Mouse (Mus musculus) hindbrain, embryonic 13.5 days (tissue): Measurements from ENCODE around the gene Dydc2. TPM values are rescaled to one million over a fixed set of nuclear protein-coding genes. Genes with fewer than 3 reads are reported as not detected.

Experiments
- ATAC-seq: fragments of 200-750 bp; cut with Nextera tagmentation; 2 replicates; pipeline ENCODE4 v1.8.0; 2017; ENCODE audit warnings: moderate TSS enrichment; ENCODE audit not compliant: low FRiP score
- H3K27ac ChIP-seq: fragments of 300-500 bp; sonication (generic); 2 replicates; pipeline ENCODE4 v1.5.1; 2015; ENCODE audit warnings: inconsistent platforms, mild to moderate bottlenecking, moderate library complexity
- H3K27me3 ChIP-seq: fragments of 300-500 bp; sonication (generic); 2 replicates; pipeline ENCODE4 v1.6.1; 2015; ENCODE audit warnings: mild to moderate bottlenecking, inconsistent platforms
- H3K36me3 ChIP-seq: fragments of 300-500 bp; sonication (generic); 2 replicates; pipeline ENCODE4 v1.6.1; 2015; ENCODE audit warnings: mild to moderate bottlenecking, inconsistent platforms
- H3K4me1 ChIP-seq: fragments of 300-500 bp; sonication (generic); replicated peaks from 2 replicates; pipeline ENCODE4 v1.6.1; 2015; ENCODE audit warnings: inconsistent platforms
- H3K4me2 ChIP-seq: fragments of 300-500 bp; sonication (generic); 2 replicates; pipeline ENCODE4 v1.6.1; 2015; ENCODE audit warnings: inconsistent platforms, mild to moderate bottlenecking, moderate library complexity
- H3K4me3 ChIP-seq: fragments of 300-500 bp; sonication (generic); 2 replicates; pipeline ENCODE4 v1.5.1; 2015; ENCODE audit warnings: mild to moderate bottlenecking, inconsistent platforms
- H3K9ac ChIP-seq: fragments of 300-500 bp; sonication (generic); 2 replicates; pipeline ENCODE4 v1.6.1; 2015; ENCODE audit warnings: mild to moderate bottlenecking, inconsistent platforms
- H3K9me3 ChIP-seq: fragments of 300-500 bp; sonication (generic); 2 replicates; pipeline ENCODE4 v1.6.1; 2016; ENCODE audit warnings: inconsistent platforms
- WGBS: fragments of 180-500 bp; shearing (Covaris S2); methylation state at CpG from one replicate; pipeline ENCODE4 v1.1.7; 2015; 5-methylcytosine and 5-hydroxymethylcytosine counted together
- polyA plus RNA-seq: library from polyadenylated mRNA; unstranded; fragments of >200 nt; fragmentation: Nextera tagmentation; extraction: Ambion mirVana; gene quantifications from 2 replicates; pipeline ENCODE4 v1.2.1, GENCODE M21; 2015

Gene Dydc2
- polyA plus RNA-seq, 1 experiment from 2014 or later = 1.1 TPM

DNA sequence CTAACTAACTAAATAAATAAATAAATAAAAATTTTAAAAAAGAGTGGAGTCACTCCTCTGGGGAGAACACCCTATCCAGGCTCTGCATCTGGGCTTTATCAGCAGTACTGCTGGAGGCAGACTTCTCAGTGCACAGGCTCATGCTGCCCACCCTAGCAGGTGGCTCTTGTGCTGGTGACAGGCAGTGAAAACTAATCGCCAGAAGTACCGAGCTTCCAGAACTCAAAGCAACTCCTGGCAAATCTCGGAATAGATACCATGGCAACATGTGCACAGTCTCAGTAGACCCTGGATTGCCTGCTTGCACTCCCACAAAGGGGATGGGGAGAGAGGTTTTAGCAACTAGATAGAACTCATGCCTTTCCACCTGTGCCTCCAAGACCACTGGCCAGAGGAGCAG, 62.1 kb downstream of the Dydc2 start:
- 52% methylated on average over 3 of the region's 3 CpGs for WGBS
- Histone ChIP-seq H3K36me3 (peaks cover 5% of the 10 kb centered on the region; the same call in 1 of the 2 replicates), H3K4me3 (no peak overlapping the region), H3K9me3 (no peaks in the 10 kb centered on the region), H3K27ac (no peak overlapping the region), H3K9ac (no peak overlapping the region), H3K4me2 (no peak overlapping the region), H3K4me1 (peaks cover 19% of the 10 kb centered on the region), H3K27me3 (no peaks in the 10 kb centered on the region)
- no peak for ATAC-seq

DNA sequence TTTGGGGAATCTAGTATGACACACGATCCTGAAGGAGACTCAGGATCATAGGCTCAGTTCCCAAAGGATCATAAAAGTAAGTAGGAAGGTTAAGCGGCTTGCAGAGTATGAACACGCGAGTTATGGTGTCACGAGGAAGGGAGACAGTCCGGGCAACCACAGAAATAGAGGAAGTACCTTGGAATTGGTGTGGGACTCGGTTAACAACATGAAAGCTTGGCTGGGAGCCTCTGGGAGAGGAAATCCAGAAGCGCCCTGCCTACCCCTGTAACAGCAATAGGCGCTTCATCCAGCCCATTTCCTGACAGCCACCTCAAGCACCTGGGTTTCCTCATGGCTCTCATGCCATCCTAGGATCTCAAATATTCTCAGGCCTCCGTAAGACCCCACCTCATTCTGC, 62.7 kb downstream of the Dydc2 start:
- peaks cover 11% of the 10 kb centered on the region for H3K36me3 ChIP-seq
- WGBS = 93% methylated on average over 10 of the region's 10 CpGs
- H3K4me1 ChIP-seq = peaks cover 19% of the 10 kb centered on the region
- H3K4me3 ChIP-seq = no peak overlapping the region
- H3K4me2 ChIP-seq = no peak overlapping the region
- H3K27ac ChIP-seq = no peak overlapping the region
- ATAC-seq = no peak
- H3K27me3 ChIP-seq = no peaks in the 10 kb centered on the region
- H3K9ac ChIP-seq = no peak overlapping the region
- H3K9me3 ChIP-seq = no peaks in the 10 kb centered on the region

DNA sequence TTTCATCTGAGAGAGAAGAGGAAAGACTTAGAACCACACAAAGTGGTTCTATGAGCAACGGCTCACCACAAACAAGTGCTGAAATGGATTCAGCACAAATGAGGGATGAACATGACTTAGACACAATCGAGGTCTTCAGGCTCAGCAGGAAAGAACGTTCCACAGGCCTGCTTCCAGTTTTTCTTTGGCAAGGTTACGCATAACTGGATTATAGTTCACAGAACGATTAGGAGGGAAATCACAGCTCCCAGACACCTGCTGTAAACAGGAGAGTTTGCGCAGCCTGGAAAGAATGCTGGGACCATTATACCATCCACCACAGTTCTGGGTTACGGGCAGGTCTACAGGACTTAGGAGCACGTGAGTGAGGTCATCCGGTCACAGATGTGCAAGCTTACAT, 63.3 kb downstream of the Dydc2 start:
- peaks cover 19% of the 10 kb centered on the region for H3K4me1 ChIP-seq

DNA sequence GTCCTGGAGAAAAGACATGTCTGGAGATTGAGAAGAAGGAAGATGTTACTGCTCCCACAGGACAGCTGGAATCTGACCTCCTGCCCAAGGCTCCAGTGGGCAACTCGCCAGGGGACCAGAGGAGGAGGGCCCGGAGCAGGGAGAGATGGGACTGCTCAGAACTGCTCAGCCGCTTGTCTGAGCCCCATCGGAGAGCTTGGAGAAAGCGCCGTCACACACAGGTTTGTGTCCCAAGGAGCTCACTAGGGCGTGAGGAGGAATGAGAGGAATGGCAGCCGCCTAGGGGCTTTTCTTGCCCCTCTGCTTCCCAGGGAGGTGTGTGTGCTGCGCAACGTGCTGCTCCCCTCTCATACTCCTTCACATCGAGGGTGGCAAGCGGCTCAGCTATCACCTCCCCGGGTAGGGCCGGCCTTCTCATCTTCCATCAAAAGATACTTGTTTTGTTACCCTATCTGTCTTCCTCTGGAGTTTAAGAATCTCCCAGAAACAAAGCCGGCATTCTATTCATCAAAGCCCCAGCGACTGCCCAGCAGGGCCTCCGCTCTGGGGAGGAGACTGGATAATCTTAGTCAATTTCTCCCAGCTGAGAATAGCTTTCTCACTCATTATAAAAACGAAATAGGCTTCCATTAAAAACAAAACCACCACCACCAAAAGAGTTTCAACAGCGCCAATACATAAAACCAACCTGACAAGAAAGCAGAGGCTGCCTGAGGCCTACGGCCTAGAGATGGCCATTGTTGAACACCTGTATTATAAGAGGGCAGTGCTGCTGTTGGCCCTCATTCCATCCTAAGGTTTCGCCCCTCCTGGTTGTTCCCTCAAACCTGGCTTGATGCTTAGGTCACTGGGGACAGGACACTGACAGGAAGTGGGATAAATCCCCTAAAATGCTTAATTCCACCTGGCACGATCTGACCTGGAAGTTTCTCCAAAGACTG, 64.5 kb downstream of the Dydc2 start:
- H3K27me3 ChIP-seq = no peaks in the 10 kb centered on the region
- no peak for ATAC-seq
- peaks cover 26% of the 10 kb centered on the region for H3K36me3 ChIP-seq
- H3K4me2 ChIP-seq = peak overlapping the region; percentile 46
- H3K4me3 ChIP-seq = 0 out of 2 replicates have a peak overlapping the region, but pooled peaks have one; percentile 4
- peak overlapping the region; percentile 30; the same call in 1 of the 2 replicates for H3K9ac ChIP-seq
- no peaks in the 10 kb centered on the region for H3K9me3 ChIP-seq
- no peak overlapping the region for H3K27ac ChIP-seq
- H3K4me1 ChIP-seq = peaks cover 19% of the 10 kb centered on the region
- WGBS = 7% methylated on average over 22 of the region's 22 CpGs

More for the DNA sequence above, 63.3 kb downstream of the Dydc2 start:
- 88% methylated on average over 9 of the region's 9 CpGs for WGBS
- no peak overlapping the region for H3K4me2 ChIP-seq
- H3K9ac ChIP-seq = no peak overlapping the region
- H3K27ac ChIP-seq = no peak overlapping the region
- H3K9me3 ChIP-seq = no peaks in the 10 kb centered on the region
- H3K4me3 ChIP-seq = no peak overlapping the region
- no peaks in the 10 kb centered on the region for H3K27me3 ChIP-seq
- ATAC-seq = no peak
- H3K36me3 ChIP-seq = peaks cover 16% of the 10 kb centered on the region

DNA sequence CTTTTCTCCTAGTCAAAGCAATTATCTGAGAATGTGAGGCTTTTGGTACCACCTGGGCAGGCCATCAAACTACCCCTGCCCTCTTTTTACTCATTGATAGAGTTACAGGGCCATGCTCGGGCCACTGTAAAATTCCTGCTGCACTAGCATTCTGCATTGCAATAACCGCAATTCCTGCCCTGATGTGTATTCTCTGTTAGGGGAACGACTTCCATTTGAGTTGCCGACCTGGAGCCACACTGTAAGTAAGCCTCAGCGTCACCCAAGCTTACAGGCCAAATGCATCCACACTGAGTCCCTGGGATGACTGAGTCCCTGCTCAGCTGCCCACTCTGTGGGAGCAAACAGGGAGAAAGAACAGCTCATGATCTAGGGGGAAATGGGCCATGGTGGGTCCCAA, 67.4 kb downstream of the Dydc2 start:
- Histone ChIP-seq H3K4me2 (no peak overlapping the region), H3K4me1 (peaks cover 17% of the 10 kb centered on the region), H3K9me3 (no peaks in the 10 kb centered on the region), H3K4me3 (no peak overlapping the region), H3K27ac (no peak overlapping the region), H3K27me3 (no peaks in the 10 kb centered on the region), H3K9ac (no peak overlapping the region), H3K36me3 (peaks cover 52% of the 10 kb centered on the region)
- WGBS = 91% methylated on average over 5 of the region's 5 CpGs
- no peak for ATAC-seq

DNA sequence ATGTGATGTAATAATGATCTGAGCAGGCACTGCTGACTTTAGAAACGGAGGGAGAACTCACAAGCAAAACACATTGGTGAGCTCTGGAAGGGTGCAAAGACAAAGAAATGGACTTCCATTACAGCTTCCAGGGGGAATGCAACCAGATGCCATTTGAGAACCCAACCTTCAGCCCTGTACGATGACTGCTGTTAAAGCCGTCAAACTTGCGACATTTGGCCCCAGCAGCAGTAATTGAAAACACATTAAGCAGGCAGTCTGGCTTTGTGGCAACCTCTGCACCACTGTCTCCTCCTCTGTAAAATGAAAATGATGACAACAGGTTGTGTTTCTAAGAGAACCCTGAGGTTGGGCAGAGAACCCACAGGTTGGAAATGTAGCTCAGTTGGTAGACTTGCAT, 68.2 kb downstream of the Dydc2 start:
- peaks cover 17% of the 10 kb centered on the region for H3K4me1 ChIP-seq

DNA sequence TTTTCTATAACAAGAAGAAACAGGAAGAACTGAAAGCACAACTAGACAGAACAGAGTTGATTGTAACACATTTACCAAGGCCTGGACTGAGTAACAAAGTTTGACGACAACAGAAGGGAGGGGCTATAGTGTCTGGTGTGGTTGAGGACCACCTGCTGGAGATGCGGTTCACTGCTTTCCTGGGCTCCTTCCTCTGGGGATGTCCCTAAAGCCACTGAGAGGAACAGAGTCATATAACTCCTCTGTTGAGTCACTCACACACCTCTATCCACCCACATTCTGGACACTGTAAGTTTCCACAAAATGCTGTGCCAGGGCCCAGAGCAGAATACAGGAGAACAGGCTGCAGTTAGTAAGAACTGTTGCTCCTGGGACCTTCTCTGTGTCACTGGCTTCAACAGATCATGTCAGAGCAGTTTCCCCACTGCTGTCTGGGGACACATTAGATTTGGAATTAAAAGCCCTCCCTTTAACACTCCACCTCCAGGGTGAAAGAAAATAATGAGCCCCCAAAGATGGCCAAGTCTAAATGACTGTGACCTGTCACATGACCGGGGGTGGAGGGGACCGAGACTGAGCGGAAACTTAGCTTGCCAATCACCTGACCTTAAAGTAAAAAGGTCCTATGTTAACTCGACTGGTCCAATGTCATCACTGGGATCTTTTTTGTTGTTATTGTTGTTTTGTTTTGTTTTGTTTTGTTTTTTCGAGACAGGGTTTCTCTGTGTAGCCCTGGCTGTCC, 68.9 kb downstream of the Dydc2 start:
- H3K4me3 ChIP-seq = no peak overlapping the region
- H3K27me3 ChIP-seq = no peaks in the 10 kb centered on the region
- H3K4me2 ChIP-seq = no peak overlapping the region
- peaks cover 16% of the 10 kb centered on the region for H3K4me1 ChIP-seq
- H3K27ac ChIP-seq = no peak overlapping the region
- peaks cover 65% of the 10 kb centered on the region for H3K36me3 ChIP-seq
- H3K9ac ChIP-seq = no peak overlapping the region
- WGBS = 85% methylated on average over 7 of the region's 7 CpGs
- no peaks in the 10 kb centered on the region for H3K9me3 ChIP-seq
- no peak for ATAC-seq

More for the DNA sequence above, 68.2 kb downstream of the Dydc2 start:
- 84% methylated on average over 4 of the region's 4 CpGs for WGBS
- ATAC-seq = no peak
- Histone ChIP-seq H3K27me3 (no peaks in the 10 kb centered on the region), H3K4me3 (no peak overlapping the region), H3K4me2 (no peak overlapping the region), H3K9me3 (no peaks in the 10 kb centered on the region), H3K9ac (no peak overlapping the region), H3K27ac (no peak overlapping the region), H3K36me3 (peaks cover 59% of the 10 kb centered on the region)

Other genes with a start within 250 kb of the Dydc2 start
- gene Sh2d4b, start 175.9 kb downstream of the Dydc2 start, polyA plus RNA-seq = 1.1 and 1.9 TPM in 2 replicates
- 76.4 and 77.0 TPM in 2 replicates for gene Tspan14, start 102.4 kb downstream of the Dydc2 start, polyA plus RNA-seq
- 78.5 and 81.6 TPM in 2 replicates for gene Fam213a, start 55.4 kb downstream of the Dydc2 start, polyA plus RNA-seq
- gene Dydc1, start 3.7 kb upstream of the Dydc2 start, polyA plus RNA-seq = 0.22 TPM in 1 of 2 replicates, not detected in the other
- gene Mat1a, start 35.8 kb upstream of the Dydc2 start, polyA plus RNA-seq = not detected in 2 replicates
- gene Sftpa1, start 62.6 kb upstream of the Dydc2 start, polyA plus RNA-seq = not detected in 2 replicates
- not detected in 2 replicates for gene Mbl1, start 82.2 kb upstream of the Dydc2 start, polyA plus RNA-seq
- gene Sftpd, start 115.9 kb upstream of the Dydc2 start, polyA plus RNA-seq = not detected in 2 replicates
- gene Gm2832, start 209.6 kb upstream of the Dydc2 start, polyA plus RNA-seq = 0.16 and 0.17 TPM in 2 replicates